Mouse (Mus musculus) mature B cell (primary cell): ENCODE measurements around the gene Thnsl2.

Experiments used
- in situ Hi-C: fragments of 300-500 bp; cut with MboI; formaldehyde crosslinking; loops from 2 replicates; pipeline ENCODE4 v1.14.3; 2019

The Thnsl2 gene

GRCm38 (mm10) chr6:71133559-71133958, 10.7 kb downstream of the Thnsl2 start:
- in situ Hi-C loops, result loop anchor here (25.0 kb wide), 1 partner anchor 321 kb away; no protein-coding TSS in a partner anchor

GRCm38 (mm10) chr6:71131038-71131437, 13.2 kb downstream of the Thnsl2 start:
- in situ Hi-C loops, result loop anchor here (25.0 kb wide), 1 partner anchor 319 kb away; no protein-coding TSS in a partner anchor

- in situ Hi-C loops, result loop anchor here (25.0 kb wide), 1 partner anchor 318 kb away; no protein-coding TSS in a partner anchor
These were observed 14.0 kb downstream of the Thnsl2 start for GRCm38 (mm10) chr6:71130269-71130668.

- in situ Hi-C loops, result loop anchor here (25.0 kb wide), 1 partner anchor 317 kb away; no protein-coding TSS in a partner anchor
These were observed 15.2 kb downstream of the Thnsl2 start for GRCm38 (mm10) chr6:71129071-71129470.

GRCm38 (mm10) chr6:71126290-71126689, 17.9 kb downstream of the Thnsl2 start:
- in situ Hi-C loops, result loop anchor here (25.0 kb wide), 1 partner anchor 314 kb away; no protein-coding TSS in a partner anchor

GRCm38 (mm10) chr6:71125043-71125893, 19.0 kb downstream of the Thnsl2 start:
- in situ Hi-C loops, result loop anchor here (25.0 kb wide), 1 partner anchor 313 kb away; no protein-coding TSS in a partner anchor

- in situ Hi-C loops, result no loop called here
These were observed 24.5 kb downstream of the Thnsl2 start for GRCm38 (mm10) chr6:71119577-71120254.

- in situ Hi-C loops, result no loop called here
These were observed 32.7 kb downstream of the Thnsl2 start for GRCm38 (mm10) chr6:71111419-71112113.

- in situ Hi-C loops, result no loop called here
These were observed 37.9 kb downstream of the Thnsl2 start for GRCm38 (mm10) chr6:71106170-71106945.

GRCm38 (mm10) chr6:71096126-71096525, 48.1 kb downstream of the Thnsl2 start:
- in situ Hi-C loops, result no loop called here

- in situ Hi-C loops, result no loop called here
These were observed 49.5 kb downstream of the Thnsl2 start for GRCm38 (mm10) chr6:71094693-71095092.

- in situ Hi-C loops, result no loop called here
These were observed 50.6 kb downstream of the Thnsl2 start for GRCm38 (mm10) chr6:71093686-71094085.

- in situ Hi-C loops, result no loop called here
These were observed 53.8 kb downstream of the Thnsl2 start for GRCm38 (mm10) chr6:71090475-71090874.

- in situ Hi-C loops, result no loop called here
These were observed 54.5 kb downstream of the Thnsl2 start for GRCm38 (mm10) chr6:71089735-71090134.

GRCm38 (mm10) chr6:71088992-71089391, 55.2 kb downstream of the Thnsl2 start:
- in situ Hi-C loops, result no loop called here

GRCm38 (mm10) chr6:71083441-71083840, 60.8 kb downstream of the Thnsl2 start:
- in situ Hi-C loops, result no loop called here

- in situ Hi-C loops, result no loop called here
These were observed 62.2 kb downstream of the Thnsl2 start for GRCm38 (mm10) chr6:71082084-71082483.

- in situ Hi-C loops, result no loop called here
These were observed 63.0 kb downstream of the Thnsl2 start for GRCm38 (mm10) chr6:71081230-71081629.
